Mouse (Mus musculus): ENCODE measurements around the gene AL731706.2. TPM values are rescaled to one million over a fixed set of nuclear protein-coding genes. Genes with fewer than 3 reads are reported as not detected.
A peak's percentile ranks its signal among the peaks of the same experiment; 100 is the strongest.

AL731706.2 gene
- total RNA-seq (2014; fragmentation: Nextera tagmentation) = 19.3 and 63.7 TPM in 2 replicates
- not detected in 2 replicates for total RNA-seq (2017)

DNA sequence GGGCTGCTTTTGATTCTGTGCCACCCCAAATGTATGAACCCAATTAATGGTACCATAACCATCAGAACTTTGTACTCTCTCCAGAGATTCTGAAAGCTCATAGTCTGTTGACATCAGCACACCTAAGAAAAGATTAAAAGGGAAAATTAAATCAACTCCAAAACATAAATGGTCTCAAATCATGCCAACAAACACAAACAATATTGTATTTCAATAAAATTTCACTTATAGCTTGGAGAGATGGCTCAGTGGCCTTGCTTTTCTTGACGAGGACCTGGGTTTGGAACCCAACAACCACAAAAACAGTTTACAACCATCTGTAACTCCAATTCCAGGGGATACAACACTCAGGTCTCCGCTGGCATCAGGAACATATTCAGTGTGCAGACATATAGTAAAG, at the start of gene AL731706.2:
Gene AL731706.2, minus strand, starts transcription at position 101 of the 400 bp plus-strand sequence.
- ATAC-seq (replicated peaks; ENCODE audit: poor library complexity, severe bottlenecking) = no peak

DNA sequence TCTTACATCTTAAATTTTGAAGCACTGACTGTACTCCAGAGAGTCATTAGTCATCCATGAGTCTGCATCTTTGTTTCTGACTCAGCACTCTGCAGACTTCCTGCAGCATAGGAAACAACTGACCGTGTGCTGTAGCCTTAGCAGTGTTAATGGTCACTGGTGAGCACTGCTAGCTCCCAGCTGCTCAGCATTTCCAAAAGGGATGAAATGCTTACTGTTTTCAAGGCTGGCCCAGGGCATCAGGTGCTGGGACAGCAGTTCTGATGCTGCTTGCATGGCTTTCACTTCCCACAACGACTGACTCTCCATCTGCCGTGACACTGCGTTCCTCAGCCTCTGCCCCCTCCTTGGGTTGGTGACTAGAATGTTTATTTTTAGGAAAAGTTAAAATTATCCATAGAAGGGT, 35.5 kb upstream of the AL731706.2 start:
- ATAC-seq (replicated peaks; ENCODE audit: poor library complexity, severe bottlenecking) = peak; percentile 91

DNA sequence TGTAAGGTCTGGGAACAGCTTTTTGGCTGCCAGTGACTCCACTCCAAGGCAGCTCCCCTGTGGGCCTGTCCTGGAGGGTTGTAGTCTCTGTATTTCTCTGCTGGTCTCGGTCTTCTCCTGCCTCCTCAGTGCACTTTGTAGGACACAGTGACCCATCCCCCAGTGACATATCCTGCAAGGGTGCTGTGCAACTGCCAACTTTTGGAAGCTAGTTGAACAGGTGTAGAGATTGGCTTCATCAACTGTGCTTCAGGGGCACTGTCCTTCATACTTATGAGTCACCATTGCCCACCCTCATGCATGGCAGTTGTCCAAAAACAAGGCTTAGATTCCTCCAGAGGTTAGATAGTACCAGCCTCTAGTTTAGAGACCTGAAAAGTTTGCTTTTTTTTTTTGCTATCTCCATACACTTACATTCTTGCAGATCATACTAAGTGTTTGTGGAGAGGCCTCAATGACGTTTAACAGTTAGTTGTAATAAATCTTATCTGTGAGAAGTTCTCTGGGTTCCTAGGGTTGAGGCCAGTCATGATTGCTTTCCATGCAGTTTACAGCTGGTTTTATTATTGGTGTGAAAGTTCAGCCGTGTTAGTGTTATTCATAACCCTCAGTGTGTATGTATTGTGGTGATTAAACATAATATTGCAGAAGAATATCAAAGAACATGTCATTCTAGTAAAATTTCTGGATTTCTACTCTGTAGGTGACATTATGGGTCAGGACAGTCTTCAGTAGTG, 34.9 kb upstream of the AL731706.2 start:
- no peak for ATAC-seq (replicated peaks; ENCODE audit: poor library complexity, severe bottlenecking)

DNA sequence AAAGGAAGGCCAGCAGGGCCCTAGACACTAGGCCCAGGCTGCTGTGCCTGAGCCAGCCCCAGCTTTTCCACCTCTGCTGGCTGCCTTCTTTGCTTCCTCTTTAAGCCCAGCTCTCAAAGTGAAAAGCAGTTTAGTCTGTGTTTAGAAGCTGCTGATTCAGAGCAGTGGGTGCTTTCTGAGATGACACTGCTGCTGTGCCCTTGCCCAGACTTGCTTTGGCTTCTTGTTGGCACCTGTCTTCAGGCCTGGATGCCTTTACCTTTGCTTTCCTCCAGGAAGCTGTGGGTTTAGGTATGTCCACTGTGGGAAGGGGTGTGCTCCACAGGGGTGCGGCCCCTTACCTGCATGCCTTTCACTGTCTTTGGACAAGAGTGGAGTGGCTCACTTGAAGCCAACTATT, 34.0 kb upstream of the AL731706.2 start:
- no peak for ATAC-seq (replicated peaks; ENCODE audit: poor library complexity, severe bottlenecking)

DNA sequence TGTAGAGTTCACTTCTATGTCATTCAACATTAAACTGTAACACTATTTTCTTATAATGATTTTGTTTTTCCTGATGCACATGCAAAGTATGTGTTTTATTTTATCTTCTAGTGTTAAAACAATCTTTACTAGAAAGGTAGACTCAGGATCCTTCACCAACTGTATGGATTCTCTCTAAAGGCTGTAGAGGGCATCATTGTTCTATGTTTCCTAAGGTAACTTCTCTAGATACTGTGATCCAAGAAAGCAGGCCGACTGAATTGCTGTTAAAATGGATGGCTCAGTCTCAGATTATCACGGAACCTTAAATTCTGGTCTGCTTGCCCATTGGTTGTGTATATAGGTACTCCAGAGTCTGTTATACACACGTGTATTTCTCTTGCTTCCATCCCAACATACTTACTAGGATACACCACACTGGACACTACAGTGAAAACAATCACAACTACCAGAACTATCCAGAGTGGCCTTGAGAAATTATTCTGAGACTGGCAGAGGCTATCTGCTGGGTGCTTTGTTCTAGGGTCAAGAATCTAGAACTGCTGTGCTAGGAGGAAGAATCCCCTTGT, 28.9 kb upstream of the AL731706.2 start:
- no peak; the same call in 1 of the 2 replicates for ATAC-seq (replicated peaks; ENCODE audit: poor library complexity, severe bottlenecking)

DNA sequence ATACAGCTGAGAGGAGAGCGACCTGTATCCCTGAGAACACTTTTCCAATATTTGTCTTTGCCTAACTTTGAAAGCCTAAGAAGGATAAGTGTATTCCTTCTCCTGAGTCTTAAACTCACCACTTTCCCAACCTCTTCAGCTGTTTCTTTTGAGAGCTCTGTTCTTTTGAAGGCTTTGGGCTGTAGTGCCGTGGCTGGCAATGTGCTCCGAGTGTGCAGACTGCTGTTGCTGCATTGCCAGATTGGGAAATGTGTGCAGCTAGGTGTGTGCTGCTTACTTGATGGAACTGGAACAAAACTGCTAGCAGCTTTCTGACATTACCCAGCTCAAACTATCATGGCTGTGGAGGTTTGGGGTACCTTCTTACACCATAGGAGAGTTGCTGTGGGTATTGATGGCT, 27.5 kb upstream of the AL731706.2 start:
- no peak for ATAC-seq (replicated peaks; ENCODE audit: poor library complexity, severe bottlenecking)

DNA sequence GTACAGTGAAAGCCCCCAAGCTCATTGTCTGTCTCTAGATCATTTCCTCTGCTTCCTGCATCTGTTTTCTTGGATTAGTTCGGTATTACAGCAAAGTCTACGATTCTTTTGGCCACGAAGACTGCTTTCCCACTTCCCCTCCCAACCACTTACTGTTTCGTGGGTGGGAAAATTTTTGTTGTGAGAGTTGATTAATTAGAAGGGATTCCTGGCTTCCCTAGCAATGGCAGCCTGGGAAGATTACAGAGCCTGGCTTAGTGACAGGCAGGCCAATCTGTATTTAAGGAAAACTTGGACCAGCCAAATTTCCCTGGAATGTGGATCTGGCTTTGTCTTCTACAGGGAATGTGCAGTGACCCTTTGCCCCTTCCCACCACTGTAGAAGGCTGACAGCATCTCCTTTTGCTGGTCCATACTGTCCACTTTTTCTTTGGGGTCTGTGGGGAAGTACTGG, 26.5 kb upstream of the AL731706.2 start:
- no peak for ATAC-seq (replicated peaks; ENCODE audit: poor library complexity, severe bottlenecking)

DNA sequence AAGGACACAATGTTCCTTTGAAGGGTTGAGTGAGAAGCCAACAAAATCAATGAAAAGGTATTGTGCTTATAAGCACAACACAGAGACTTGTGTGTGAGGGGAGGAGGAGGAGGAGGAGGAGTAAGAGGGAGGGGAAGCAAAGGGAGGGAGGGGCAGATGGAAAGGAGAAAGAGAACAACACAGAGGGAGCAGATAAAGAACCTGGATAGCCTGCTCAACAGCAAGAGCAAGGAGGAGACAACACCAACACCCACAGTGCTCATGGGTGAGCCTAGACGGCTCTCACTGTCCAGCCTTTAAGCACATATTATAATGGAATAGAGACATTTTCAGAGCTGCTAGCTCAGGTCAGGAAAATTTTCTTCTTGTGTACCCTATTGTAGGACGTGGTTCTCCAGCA, 23.8 kb upstream of the AL731706.2 start:
- no peak for ATAC-seq (replicated peaks; ENCODE audit: poor library complexity, severe bottlenecking)

DNA sequence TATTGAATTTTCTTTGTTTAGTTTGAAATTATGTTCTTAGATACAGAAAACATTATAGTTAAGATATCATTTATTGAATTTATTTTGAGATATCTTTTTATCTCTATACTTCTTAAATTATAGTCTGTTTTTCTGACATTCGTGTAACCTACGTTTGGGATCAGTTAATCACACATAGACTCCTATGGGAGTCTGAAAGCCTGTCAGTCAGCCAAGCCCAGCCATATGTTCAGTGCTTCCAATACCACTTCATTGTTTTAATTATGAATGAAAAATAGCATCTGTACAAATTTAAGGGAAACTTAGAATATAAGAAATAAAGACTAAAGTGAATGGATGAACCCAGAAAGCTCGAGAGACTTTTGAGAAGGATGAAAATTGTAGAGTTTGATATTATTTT, 23.1 kb upstream of the AL731706.2 start:
- ATAC-seq (replicated peaks; ENCODE audit: poor library complexity, severe bottlenecking) = no peak

DNA sequence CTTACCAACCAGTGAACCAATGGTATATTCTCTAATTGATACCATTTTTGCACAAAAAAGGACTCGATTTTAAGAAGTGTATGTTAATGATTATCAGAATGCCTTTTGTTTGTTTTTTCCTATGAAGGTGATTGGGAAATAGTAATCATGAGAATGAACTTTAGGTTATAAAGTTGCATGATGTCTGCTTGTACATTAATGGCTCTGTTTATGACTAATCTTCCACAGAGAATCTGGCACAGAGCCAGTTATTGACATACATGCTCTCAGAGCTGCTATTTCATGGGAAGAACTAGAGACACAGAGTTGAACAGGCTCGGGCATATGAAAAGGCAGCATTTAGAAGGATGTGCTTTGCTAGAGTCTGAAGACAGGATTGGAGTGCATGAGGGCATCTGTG, 10.7 kb upstream of the AL731706.2 start:
- ATAC-seq (replicated peaks; ENCODE audit: poor library complexity, severe bottlenecking) = no peak

DNA sequence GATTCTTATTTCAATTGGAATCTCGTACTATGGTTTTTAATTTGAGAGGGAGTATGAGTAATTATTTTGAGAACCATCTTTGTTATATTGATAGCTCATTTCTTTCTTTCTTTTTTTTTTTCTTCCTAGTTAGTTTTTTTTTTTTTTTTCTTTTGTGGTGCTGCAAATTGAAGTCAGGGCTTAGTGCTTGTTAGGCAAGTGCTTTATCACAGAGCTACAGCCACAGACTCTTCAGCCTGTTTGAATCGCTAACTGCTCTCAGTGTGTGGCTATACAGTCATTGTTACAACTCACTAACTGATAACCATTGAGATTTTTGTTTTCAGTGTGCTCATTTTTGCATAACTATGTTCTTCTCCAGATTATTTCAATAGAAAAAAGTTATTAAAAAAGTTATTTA, 9.0 kb upstream of the AL731706.2 start:
- ATAC-seq (replicated peaks; ENCODE audit: poor library complexity, severe bottlenecking) = no peak

DNA sequence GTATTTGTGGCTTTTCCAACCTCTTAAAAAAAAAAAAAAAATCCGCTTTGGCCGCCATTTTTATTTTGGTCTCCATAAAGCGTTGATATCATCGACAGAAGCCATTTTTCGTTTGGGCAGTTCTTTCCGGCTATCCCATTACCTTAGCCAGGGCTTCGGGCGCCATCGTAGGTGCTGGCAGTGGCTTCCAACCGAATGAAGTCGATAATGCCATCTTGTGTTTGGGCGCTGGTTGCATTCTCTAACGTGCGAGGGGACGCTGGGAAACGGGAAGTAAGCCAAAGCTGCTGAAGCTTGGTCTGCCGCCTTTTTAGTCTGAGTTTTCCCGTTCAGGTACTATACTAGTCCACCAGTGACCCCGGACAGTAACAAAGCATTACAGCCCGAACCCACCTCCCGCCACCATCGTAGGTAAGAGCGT, 6.5 kb upstream of the AL731706.2 start:
- peak; percentile 82 for ATAC-seq (replicated peaks; ENCODE audit: poor library complexity, severe bottlenecking)

DNA sequence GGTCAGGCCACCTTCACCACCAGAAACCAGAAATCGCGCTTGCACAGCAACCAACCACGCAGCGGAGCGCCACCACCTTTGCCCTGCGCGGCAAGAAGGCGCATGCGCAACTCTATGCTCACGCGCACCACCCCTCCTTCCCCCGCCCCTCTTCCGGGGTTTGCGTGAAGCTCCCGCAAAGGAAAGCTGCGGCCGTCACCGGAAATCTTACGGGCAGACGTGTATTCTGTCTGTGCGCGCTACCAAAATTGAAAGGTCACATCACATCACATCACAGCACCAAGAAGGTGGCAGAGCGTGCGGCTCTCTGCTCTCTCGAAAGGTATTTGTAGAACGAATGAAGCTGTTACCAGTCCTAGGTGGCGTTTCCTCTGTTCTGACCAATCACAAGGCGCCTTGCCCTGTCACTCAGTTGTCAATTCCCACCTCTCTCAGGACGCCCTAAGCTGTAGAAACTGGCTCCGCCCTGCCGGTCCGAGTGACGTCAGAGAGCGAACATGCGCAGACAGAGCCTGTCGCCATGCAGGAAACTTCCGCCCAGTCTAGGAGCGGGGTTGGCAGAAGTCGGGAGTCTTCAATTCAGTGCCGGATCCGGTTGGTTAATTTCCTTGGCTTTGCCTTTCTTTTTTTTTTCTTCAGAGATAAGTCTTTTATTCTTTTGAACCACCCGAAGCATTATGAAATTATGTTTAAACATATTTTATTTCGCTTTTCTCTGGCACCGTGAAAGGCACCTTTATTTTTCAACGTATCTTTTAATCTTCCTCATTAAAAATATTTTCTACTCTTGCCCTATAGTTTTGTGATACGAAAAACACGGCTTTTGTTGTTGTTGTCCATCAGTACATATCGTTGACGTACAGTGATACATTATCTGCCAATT, 5.8 kb upstream of the AL731706.2 start, which contains the start of the genes Slx4ip, AL731706.1 and Mkks:
Gene Slx4ip, plus strand, starts transcription at position 151 of the 883 bp plus-strand sequence.
Gene AL731706.1, minus strand, starts transcription at position 322 of the 883 bp plus-strand sequence.
Gene Mkks, minus strand, starts transcription at position 322 of the 883 bp plus-strand sequence.
- peak; percentile 80 for ATAC-seq (replicated peaks; ENCODE audit: poor library complexity, severe bottlenecking)

DNA sequence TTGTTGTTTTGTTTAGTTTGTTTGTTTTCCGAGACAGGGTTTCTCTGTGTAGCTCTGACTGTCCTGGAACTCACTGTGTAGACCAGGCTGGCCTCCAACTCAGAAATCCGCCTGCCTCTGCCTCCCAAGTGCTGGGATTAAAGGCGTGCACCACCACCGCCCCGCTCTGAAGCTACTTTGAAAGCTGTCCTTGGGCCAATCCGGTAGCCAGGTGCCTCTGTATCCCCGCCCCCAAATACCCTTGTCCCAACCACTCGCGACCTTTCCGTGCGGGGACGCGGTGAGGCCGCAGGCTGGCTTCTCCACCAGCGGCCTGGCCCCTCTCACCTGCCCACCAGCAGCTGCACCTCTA, 5.2 kb upstream of the AL731706.2 start:
- ATAC-seq (replicated peaks; ENCODE audit: poor library complexity, severe bottlenecking) = peak; percentile 61

DNA sequence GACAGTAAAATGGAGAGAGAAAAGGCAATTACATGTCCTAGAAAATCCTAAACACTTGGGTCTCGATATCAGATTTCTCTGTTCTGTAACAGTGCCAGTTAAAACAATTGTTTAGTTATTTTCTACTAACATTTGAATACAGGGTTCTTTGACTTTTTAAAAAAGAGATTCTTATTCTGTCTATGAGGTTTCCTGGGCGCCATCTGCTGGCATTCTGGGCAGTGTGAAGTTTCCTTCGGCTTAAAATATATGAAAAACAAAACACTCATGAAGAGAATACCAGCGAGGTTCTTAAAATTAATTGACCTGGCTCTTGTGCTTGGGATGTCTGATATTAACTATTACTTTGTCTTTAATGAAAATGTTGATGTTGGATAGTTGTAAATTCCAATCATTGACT, 1.4 kb upstream of the AL731706.2 start:
- ATAC-seq (replicated peaks; ENCODE audit: poor library complexity, severe bottlenecking) = no peak

DNA sequence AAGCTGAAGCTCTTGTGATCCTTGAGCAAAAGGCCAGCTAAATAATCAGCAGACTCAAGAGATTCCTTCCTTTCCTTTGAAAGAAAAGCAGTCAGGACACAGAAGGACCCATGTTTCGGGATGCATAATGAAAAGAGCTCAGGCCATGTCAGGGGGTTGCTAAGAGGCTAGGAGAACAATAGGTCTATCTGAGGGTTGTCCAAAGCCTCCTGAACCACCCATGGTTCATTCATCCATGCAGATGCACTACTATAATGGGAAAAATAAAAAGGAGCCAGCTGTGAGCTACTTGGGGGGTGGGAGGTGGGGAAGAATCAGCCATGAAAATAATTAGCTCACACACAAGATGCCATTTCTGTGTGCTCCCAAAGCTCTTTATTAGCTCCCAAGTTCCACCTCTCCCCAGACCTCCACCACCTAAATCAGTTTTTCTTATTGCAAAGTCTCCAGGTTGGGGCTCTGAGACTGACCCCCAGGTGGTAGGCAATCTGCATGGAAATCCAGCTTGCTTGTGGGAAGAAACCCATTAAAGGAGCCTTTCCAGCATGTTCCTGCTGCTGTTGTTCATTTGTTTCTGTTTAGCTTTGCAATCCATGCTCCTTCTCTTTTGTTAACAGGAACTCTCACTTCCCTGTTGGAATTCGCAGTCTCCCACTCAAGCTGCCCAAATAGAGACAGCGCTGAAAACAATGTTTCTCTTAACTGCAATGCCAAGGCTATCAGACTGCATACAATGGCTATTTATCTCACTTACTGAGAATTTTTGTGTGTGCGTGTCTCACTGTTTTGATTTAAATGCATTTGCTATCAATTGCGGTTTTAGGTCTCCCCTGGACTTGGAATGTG, 30.7 kb downstream of the AL731706.2 start:
- no peak for ATAC-seq (replicated peaks; ENCODE audit: poor library complexity, severe bottlenecking)

DNA sequence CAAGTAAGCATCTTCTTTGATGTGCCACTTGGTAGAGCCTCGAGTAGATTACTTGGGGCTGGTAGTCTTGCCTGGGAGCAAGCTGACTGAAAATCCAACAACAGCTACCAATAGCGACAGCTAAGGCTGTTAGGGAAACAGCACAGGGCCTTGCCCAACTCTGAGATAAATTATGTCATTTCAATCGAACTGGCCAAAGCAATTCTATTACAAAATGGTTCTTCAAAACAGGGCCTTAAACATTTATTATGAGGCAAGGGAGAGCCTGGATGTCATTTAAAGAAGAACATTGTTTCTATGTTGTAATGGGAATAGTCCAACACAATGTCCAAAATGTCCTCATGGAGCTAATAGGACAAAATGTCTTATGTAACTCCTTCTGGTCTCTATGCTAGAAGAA, 35.1 kb downstream of the AL731706.2 start:
- ATAC-seq (replicated peaks; ENCODE audit: poor library complexity, severe bottlenecking) = no peak

DNA sequence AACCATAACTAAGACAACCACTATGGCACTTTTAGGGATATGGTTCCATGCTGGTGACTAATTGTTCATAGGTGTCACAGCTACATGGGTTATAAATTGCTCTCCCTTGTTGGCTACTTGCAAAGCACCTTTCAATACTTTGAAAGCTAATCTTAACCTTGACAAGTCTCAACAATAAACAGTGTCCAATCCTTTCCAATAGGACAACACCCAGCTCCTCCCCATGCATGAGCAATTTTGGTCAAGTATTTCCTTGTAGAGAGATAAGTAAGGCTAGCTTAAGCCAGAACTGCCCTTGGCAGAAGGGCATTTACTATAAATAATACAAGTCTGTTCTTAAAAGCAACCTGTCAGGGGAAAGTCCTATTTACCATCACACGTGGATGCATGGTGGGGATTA, 47.5 kb downstream of the AL731706.2 start:
- ATAC-seq (replicated peaks; ENCODE audit: poor library complexity, severe bottlenecking) = no peak

DNA sequence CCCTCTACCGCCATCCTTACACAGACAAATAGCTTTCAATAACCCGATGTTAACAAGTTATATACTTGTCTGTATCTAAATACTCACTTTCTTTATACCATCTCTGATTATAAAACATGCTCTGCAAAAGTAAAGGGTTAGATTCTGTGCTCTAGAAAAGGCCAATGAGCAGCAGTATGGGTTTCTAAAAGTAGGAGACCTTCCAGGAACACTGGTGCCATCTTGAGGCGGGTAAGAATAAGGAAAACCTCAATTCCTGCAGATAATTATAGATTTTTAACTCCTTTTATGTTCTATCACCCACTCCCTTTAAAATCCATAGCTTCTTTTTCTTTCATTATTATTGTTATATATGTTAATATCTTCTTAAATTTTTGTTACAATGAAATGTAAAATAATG, 49.6 kb downstream of the AL731706.2 start:
- ATAC-seq (replicated peaks; ENCODE audit: poor library complexity, severe bottlenecking) = no peak

Measured in granulocyte monocyte progenitor cell, adult 5-6 weeks (primary cell).